8 mouse cellular contexts compared by ENCODE assay signal in the genomic region with DNA sequence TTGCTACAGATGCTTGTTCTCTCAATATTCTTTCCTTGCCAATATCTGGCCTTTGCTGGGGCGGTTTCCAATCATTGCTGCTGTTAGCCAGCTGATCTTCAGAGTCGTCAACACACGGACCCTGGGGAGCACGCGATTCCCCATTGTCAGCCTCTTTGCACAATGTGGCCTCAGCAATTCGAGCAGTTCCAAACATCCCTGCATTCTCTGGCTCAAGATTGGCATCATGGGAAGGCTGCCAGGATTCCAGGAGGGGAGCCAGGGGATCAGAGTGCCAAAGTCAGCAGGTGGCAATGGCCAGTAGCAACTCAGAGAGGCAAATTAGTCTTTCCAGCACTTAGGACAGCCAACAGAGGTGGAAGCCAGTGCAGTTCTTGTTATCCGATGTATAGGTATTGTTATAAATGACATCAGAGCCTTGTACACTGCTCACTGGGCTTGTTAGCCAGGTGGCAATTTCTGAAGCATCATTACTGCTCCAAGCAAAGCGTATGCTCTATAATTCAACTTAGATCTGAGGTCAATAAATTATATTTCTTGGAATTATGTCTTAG.
A peak's percentile ranks its signal among the peaks of the same experiment; 100 is the strongest.
DNase-seq lines count a peak whose midpoint lies in the region; ATAC-seq and TF ChIP-seq lines count a peak whose summit lies in the region.

No protein-coding gene starts in this region.

- H3K27me3 ChIP-seq in heart, postnatal 0 days (ENCODE audit: control insufficient read depth, insufficient read depth, low read length), result no peaks in the 10 kb centered on the region

- H3K9me3 ChIP-seq in heart, postnatal 0 days (replicated peaks; ENCODE audit: control insufficient read depth, low read length), result no peaks in the 10 kb centered on the region

- TF ChIP-seq CTCF in heart, postnatal 0 days (IDR thresholded peaks at IDR 0.05; ENCODE audit: low read depth), result no peak

- H3K27ac ChIP-seq in heart, postnatal 0 days (ENCODE audit: low read depth), result 0 out of 2 replicates have a peak overlapping the region, but pooled peaks have one; percentile 30

- ATAC-seq in heart, postnatal 0 days (ENCODE audit: insufficient read depth, low read depth), result peak; percentile 62

- H3K36me3 ChIP-seq in heart, postnatal 0 days (replicated peaks; ENCODE audit: control insufficient read depth, insufficient read depth, low read length), result no peaks in the 10 kb centered on the region

- H3K4me2 ChIP-seq in heart, postnatal 0 days (ENCODE audit: low read depth, low read length), result no peak overlapping the region

- H3K9ac ChIP-seq in heart, postnatal 0 days (replicated peaks; ENCODE audit: low read depth, low read length), result no peak overlapping the region

- DNase-seq in frontal cortex, postnatal 10 days (ENCODE audit: low spot score in 2 of 2), result peak; percentile 5 to 16
- no peak for DNase-seq in frontal cortex, postnatal 25 days (ENCODE audit: low spot score in 2 of 2)
- DNase-seq in right cerebral cortex, postnatal 4 days, result peak; percentile 23
- DNase-seq in right cerebral cortex, postnatal 14 days, result no peak
- DNase-seq in heart, postnatal 0 days (ENCODE audit: low spot score), result peak; percentile 30
- DNase-seq in lung, postnatal 14 days, result peak; percentile 72
- no peak for DNase-seq in left cerebral cortex, adult 8-10 months (ENCODE audit: low spot score in 2 of 2)
- no peak for DNase-seq in frontal cortex, postnatal 14 days (ENCODE audit: low spot score in 2 of 2)

- no peak for TF ChIP-seq EP300 in heart, postnatal 0 days (IDR thresholded peaks at IDR 0.05; ENCODE audit: low read depth)

- H3K4me3 ChIP-seq in heart, postnatal 0 days (ENCODE audit: low read depth, low read length), result no peak overlapping the region

- peaks cover 11% of the 10 kb centered on the region; the same call in 1 of the 2 replicates for H3K4me1 ChIP-seq in heart, postnatal 0 days (ENCODE audit: control insufficient read depth, insufficient read depth)

- 31% methylated on average over 8 of the region's 8 CpGs for WGBS in heart, postnatal 0 days

Comparison
In these comparisons a context has a peak if more than half of its experiments do, and no peak if none do; other contexts are left out.
1. DNase-seq: peak in frontal cortex, postnatal 10 days (2 of 2), right cerebral cortex, postnatal 4 days (single experiment), heart, postnatal 0 days (single experiment) and lung, postnatal 14 days (single experiment); none in frontal cortex, postnatal 25 days (0 of 2), right cerebral cortex, postnatal 14 days (single experiment), left cerebral cortex, adult 8-10 months (0 of 2) and frontal cortex, postnatal 14 days (0 of 2).